Mouse (Mus musculus): ENCODE results near the gene Tap1.
A peak's percentile ranks its signal among the peaks of the same experiment; 100 is the strongest.
"Not testable (repeated sequence)": the region's sequence is repeated elsewhere in the genome, so short reads cannot be mapped to it uniquely, and the experiment has no call there.

Gene Tap1

DNA sequence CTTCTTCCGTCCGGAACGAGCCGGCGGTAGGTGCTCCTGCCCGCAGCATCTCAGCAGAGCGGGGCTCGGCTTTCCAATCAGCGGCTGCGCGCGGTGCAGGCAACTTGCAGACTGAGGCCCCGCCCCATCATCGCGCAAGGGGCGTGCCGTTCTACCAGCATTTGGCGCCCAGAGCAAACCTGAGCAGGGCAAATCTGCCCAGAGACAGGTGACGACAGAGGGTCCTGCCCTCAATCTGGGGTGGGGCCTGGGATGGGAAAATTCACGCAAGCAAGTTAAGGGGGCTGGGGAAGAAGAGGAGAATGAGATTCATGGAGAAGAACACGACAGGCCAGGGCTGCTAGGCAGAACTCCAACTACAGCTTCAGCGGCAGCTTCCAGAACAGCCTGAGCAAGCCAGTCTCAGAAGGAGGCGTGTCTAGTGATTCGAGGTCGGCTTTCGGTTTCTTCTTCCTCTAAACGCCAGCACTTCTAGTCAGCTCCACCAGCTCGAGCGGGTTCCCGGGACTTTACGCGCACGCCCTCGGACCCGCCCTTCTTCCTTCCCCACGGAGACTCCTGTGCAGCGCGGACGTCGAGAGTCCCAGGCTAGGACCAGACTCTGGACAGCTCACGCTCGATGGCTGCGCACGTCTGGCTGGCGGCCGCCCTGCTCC is at the start of gene Tap1, which contains the start of gene Psmb9:
Gene Tap1 (plus strand): TSS at position 293 of the 656 bp plus-strand sequence.
Gene Psmb9 (minus strand): TSS at position 504 of the 656 bp plus-strand sequence.
- peak; percentile 97 for DNase-seq (ENCODE audit: inconsistent ontology term)

DNA sequence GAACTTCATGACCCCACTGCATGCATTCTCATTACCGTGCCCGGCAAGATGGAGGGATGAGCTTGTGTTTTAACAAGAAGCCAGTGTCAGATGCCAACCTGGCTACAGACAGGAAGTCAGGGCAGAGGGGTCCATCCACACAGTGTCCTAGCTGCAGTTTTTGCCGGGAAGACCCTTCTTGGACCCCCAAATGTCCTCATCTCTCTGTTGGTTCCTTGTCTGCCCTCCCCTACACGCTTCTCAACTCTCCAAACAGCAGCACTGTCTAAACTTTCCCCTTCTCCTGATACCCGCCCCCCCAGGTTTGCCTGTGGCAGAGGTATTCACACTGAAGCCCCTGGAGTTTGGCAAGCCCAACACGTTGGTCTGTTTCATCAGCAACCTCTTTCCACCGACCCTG is 49.8 kb upstream of the Tap1 start:
- no peak for DNase-seq (ENCODE audit: inconsistent ontology term)

DNA sequence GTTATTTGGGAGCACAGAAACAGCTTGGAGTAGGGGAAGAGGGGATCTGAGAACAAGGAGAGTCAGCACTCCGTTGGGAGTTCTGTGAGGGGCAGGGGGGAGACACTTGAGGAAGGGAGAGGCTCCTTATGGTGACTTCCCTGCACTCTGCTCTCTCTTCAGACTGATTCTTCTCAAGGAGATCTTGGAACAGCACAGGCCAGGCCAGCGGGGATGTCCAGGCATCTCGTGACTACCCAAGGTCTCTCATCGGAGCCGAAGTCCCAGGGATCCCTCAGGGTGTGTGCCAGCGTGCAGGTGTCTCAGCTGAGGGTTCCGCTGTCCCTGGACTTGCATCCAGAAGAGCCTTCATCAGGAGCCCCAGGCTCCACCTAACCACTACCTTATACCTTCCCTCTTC is 48.7 kb upstream of the Tap1 start:
- DNase-seq (ENCODE audit: inconsistent ontology term), result no peak

DNA sequence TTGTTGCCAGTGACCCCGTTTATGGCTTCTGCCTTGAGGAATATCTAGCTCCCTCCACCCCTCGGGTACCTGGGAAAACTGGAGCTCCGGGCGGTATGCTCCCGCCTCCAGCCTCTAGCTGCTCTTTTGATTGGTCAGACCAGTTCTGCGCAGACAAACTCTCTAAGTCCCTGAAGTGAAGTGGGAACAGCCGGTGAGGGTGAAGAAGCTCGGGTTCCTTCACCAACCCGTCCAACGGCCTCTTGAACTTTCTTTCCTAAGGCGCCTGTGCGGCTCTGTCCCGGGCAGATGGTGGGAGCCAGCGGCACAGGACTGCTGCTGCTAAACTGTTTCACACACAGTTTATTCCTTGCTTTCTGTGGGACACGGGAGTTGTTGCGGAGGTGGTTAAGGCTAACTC is 47.9 kb upstream of the Tap1 start:
- DNase-seq (ENCODE audit: inconsistent ontology term), result peak; percentile 63

DNA sequence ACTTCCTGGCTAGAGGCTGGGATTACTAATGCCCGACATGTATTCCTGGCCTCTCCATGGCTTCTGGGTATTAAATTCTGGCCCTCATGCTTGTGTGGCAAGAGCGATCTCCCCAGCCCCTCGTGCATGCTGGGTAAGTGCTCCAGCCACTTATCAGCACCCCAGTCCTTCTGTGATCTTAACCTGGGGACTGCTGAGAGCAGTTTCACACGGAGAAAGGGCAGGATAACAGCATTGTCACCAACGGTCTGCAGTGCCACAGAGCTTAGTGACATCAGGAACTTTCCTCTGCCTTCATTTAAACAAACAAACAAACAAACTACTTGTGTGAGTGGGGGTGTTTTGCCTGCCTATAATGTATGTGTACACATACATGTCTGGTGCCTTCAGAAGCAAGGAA is 47.1 kb upstream of the Tap1 start:
- no peak for DNase-seq (ENCODE audit: inconsistent ontology term)

DNA sequence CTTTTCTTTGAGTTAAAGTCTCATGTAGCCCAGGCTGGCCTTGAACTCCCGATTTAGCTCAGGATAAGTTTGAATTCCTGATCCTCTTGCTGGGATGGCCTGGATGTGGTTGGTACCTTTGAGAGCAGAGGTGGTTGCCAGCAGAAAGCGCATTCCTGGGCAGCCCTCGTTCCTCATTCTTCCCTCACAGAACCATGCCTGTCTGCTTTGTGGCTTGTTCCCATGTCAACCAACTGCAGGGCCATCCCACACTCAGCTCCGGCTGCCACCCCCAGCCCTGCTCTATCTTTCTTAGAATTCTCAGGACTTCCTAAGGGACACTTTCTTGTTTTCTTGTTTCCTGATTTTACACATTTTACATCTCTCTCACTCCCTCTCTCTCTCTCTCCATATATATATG is 45.9 kb upstream of the Tap1 start:
- peak; percentile 45 for DNase-seq (ENCODE audit: inconsistent ontology term)

DNA sequence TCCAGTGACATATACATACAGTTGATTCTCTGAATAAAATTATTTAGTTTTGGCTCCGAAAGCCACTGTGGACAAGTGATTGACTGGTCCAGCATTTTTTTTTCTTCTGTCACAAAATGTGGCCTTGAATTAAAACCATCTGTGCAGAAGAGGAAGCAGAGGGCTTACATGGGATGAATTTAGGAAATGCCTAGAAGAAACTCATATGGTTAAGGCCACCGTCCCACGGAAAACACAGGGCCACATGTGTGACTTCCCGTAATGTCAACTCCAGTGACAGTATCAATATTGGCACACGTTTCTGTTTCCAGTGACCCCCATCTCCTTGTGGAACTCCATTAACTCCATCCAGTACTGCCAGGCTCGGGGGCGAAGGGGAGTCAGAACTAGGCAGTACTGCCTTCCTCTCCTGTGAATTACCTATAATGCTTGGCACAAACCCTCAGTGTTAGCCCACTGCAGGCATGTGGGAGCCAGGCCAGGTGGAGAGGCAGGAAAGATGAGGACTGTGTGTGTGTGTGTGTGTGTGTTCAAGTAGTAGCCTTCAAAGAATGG is 44.8 kb upstream of the Tap1 start:
- no peak for DNase-seq (ENCODE audit: inconsistent ontology term)

DNA sequence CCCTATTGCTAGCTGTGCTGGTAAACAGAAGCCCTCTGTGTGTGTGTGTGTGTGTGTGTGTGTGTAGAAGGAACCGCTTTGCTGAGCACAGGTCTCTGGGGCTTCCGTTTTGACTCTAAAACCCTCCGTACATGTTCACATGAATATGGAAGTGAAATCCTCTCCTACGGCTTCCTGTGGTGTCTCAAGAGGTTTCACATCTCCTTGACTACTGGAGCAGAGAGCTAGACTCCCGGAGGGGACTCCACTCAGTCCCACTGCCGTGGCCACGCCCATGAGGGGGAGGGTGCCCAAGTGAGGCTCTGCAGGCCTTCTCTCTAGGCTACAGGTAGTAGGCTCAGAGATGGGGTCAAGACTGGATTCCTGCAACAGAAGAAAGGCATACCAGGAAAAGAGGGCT is 44.3 kb upstream of the Tap1 start, which contains the start of gene H2-DMb2:
Gene H2-DMb2 (plus strand): TSS at position 275 of the 400 bp plus-strand sequence.
- DNase-seq (ENCODE audit: inconsistent ontology term), result no peak

DNA sequence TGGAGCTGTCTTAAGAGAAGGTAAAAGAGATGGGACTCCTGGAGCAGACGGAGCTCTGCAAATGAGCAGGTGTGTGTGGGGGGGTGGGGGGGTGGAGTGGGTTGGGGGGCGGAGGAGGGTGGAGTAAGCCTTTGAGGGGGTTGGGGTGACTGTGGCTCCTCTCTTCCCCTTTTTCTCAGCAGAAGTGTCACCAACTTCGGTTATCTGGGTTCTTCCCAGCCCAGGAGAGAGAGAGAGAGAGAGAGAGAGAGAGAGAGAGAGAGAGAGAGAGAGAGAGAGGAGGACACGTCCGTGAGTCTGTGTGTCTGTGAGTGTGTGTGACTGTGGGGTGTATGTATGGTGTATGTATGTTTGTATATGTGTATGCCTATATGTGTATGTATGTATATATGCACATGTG is 43.9 kb upstream of the Tap1 start:
- DNase-seq (ENCODE audit: inconsistent ontology term), result no peak

DNA sequence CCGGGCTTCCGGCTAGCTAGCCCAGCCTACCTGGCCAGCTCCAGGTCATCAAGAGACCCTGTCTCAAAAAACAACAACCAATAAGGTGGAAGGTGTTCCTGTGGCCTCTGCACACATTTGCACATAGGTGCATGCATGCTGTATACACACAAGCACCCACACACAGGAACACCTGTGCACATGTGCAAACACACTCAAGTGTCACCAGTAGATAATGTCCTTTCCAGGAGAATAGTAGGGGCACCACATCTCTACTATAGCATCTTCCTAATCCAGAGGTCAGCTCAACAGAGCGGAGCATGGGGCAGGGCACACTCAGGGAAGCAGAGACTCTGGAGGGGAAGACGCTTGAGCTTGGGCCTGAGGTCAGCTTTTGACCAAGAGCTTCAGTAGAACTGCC is 43.1 kb upstream of the Tap1 start:
- DNase-seq (ENCODE audit: inconsistent ontology term), result not testable (repeated sequence)

DNA sequence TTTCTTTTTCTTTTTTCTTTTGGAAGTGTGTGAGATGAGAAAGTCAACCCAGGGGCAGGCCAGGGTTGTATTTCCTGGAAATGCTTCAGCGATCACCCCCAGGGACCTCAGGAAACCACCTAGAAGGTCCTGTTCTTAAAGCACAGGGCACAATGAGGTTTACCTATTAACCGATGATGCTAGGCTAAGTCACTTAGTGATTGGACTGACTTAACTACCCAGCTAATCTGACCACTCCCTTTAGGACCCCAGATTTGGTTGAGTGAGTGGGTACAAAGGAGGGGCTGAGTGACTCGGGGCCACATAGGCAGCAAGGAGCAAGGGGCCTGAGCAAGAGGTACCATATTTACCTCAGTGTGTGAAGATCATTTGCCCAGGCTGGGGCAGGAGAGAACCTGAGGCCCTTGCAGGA is 42.4 kb upstream of the Tap1 start:
- no peak for DNase-seq (ENCODE audit: inconsistent ontology term)

DNA sequence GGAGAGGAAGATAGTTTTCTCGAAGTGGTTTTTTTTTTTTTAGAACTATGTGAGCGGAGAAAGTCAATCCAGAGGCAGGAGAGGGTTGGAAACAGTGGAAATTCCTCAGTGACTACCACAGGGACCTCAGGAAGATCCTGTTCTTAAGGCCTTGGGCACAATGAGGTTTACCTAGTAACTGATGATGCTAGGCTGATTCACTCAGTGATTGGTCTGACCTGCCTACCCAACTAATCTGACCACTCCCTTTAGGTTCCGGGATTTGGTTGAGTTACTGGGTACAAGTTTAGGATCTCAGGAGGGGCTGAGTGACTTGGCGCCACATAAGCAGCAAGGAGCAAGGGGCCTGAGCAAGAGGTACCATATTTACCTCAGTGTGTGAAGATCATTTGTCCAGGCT is 34.4 kb upstream of the Tap1 start, which contains the start of gene H2-DMb1:
Gene H2-DMb1 (plus strand): TSS at position 150 of the 400 bp plus-strand sequence.
- DNase-seq (ENCODE audit: inconsistent ontology term), result peak; percentile 67

DNA sequence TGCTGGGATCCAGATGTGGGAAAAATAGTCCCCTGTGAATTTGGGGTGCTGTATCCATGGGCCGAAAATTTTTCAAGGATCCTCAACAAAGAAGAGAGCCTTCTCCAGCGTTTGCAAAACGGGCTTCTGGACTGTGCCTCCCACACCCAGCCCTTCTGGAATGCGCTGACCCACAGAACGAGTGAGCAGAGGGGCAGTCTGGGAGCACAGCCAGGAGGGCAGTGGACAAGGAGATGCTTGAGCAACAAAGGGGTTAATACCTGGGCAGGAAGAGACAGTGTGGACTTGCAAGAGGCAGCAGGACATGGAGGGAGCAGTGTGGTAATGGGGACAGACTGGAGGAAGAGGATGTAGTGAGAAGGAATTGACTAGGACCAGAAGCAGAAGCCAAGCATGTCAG is 31.8 kb upstream of the Tap1 start:
- DNase-seq (ENCODE audit: inconsistent ontology term), result no peak

DNA sequence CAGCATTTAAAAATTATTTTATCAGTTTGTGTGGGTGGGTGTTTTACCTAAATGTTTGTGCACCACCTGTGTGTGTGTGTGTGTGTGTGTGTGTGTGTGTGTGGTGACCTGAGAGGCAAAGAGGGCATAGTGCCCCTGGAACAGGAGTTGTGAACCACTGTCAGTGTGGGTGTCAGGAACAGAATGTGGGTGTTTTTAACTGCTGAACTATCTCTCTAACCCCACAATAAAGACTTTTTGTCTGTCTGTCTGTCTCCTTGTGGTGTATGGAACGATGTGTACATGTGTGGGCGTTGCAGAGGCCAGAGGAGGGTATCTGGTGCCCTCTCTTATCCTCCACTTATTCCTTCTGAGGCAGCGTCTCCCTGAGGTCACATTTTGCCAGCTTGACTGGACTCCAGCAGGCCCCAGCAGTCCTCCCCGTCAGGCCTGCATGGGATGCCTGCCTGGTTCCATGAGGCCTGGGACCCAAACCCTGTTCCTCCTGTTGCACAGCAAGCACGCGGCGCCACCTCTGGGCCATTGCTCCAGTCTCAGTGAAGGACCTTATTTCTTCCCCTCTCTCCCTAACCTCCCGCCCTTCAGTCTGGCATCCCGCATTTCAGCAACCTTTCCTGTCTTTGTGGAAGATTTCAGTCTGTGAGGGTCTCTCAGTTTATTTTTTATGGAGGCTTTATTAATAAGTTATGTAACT is 23.0 kb upstream of the Tap1 start:
- DNase-seq (ENCODE audit: inconsistent ontology term), result peak; percentile 45

DNA sequence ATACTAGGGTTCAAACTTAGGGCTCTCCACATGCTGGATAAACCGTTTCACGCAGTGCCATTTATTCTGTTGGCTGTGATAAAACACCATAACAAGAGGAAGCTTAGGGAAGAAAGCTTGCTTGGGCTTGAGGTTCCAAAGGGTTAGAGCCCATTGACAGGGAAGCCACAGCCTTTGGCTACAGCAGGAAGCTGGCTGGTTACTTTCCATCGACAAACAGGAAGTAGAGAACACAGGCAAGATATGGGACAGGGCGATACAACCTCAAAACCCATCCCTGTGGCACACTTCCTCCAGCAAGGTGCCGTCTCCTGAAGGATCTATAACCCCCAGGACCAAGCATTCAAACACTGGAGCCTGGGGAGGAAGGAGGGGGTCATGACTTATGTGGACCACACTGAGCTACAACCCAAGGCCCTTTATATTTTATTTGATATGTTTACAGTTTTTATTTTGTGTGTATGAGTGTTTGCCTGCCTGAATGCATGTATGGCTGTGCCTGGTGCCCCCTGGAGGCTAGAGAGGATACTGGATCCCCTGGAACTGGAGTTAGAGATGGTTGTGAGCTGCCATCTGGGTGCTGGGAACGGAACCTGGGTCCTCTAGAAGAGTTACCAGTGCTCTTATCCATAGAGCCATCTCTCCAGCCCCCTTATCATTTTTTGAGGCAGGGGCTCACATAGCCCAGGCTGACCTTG is 22.2 kb upstream of the Tap1 start:
- no peak for DNase-seq (ENCODE audit: inconsistent ontology term)

DNA sequence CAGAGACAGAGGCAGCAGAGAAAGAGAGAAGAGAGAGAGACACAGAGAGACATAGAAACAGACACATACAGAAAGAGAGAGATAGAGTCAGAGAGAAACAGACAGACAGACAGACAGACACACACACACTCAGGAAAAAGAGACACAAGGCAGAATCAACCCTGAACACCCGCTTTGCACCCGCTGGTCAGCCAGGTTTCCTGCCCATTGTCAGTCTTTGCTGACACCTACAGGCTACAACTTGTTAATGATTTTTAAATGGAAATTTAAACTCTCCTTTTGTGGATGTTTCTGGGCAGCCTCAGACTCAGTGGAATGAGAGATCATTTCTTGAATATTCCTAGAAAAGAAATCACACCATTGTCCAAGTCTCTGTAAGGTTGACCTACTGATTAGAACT is 18.1 kb upstream of the Tap1 start:
- DNase-seq (ENCODE audit: inconsistent ontology term), result peak; percentile 34

DNA sequence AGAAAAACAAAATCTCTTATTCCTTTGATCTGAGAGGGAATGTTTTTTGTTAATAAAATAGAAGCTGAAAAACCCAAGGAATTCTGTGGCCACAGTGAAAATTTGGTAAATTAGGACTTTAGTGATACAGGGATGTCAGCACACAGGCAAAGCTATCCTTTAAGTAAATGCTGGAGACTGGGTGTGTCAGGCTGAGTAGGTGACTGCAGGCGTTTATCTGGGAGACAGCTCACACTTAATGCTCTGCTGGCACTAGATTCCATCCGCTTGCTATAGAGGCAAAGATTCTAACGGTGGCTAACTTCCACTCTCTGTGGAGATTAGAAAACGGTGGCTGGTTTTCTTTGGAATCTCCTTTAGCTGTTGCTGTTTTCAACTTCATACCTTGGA is 16.9 kb upstream of the Tap1 start:
- no peak for DNase-seq (ENCODE audit: inconsistent ontology term)

DNA sequence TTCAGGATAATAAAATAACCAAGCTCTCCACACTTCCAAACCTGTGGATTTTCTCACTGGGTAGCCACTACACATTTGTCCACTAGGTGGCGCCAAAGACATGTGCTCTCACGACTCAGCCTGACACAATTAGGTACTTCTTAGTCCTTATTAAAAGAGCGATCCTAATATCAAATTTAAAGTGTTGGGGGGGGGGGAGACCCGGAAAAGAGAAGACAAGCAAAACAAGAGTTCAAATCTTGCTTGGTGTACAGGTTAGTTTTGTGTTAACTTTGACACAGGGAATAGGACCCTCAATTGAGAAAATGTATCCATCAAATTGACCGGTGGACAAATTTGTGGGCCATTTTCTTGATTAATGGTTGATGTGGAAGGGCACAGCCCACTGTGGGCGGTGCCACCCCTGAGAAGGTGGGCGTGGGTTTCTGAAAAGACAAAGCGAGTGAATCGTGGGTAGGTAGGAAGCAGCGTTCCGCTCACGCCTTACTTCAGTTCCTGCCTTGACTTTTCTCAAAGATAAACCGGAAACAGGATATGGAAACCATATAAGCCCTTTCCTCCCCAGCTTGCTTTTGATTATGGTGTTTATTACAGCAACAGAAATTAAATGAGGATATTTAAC is 16.4 kb upstream of the Tap1 start:
- DNase-seq (ENCODE audit: inconsistent ontology term), result peak; percentile 33

DNA sequence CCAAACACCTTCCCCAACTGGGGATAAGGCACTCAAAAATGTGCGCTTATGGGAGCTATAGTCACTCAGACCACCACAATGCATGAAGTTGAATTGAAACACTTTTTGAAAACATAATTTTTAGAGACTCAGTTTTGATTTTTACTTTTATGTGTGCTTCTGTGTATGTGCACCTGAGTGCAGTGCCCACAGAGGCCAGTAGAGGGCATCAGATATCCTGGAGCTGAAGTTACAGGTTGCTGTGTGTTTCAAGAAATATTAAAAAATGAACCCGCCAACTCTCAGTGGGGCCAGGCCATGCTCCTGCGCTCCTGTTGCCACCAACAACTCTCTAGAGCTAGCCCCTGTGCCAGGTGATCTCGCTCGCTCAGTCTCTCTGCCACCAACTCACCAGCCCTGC is 14.8 kb upstream of the Tap1 start:
- DNase-seq (ENCODE audit: inconsistent ontology term), result no peak

DNA sequence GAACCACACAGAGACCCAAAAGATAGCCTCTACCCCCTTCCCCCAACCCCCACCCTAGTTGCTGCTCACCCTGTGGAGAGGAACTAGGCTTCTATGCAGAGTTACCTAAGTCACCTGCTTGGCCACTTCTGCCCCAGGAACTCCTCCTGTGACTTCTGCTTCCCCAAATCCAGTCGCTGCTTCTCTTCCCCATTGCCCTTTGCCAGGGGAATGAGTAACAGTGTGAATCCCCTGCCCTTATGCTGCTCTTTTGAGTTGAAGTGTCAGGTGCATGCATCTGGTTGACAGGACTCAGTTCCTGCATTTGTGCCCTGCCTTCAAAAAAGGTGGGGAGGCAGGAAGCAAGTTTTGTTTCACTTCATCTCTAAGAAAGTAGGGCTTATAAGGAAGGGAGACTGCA is 13.3 kb upstream of the Tap1 start:
- DNase-seq (ENCODE audit: inconsistent ontology term), result no peak

DNA sequence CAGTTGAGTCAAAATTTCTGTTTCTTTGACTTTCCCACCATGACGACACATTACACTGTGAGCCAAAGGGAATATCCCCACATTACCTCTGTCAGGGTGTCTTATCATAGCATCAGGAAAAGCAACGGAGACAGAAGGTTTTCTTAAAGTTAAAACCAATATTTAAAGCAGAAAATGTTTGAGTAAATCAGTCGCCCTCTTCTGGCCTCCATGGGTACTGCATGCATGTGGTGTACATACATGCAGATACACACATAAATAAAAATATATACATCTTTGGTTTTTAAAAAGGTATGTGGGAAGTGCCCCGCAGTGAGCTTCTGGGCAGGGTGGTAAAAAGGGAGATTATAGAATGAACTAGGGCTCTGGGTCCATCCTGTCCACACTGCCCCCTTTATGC is 10.2 kb upstream of the Tap1 start:
- DNase-seq (ENCODE audit: inconsistent ontology term), result no peak

DNA sequence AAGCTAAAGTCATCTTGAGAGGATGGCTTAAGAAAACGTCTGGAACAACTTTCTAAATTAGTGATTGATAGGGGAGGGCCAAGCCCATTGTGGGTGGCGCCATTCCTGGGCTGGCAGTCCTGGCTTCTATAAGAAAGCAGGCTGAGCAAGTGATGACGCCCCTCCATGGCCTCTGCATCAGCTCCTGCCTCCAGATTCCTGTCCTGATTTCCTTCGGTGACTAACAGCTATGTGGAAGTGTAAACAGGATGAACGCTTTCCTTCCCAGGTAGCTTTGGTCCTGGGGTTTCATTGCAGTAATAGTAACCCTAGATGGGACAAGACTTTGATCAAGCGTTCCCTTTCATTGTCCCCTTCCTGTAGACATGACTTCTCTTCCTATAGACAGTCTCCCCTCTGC is 8.3 kb upstream of the Tap1 start:
- DNase-seq (ENCODE audit: inconsistent ontology term), result no peak
